Mouse (Mus musculus): Measurements from ENCODE around the gene Adcy4. TPM values are rescaled to one million over a fixed set of nuclear protein-coding genes. Genes with fewer than 3 reads are reported as not detected.

The Adcy4 gene
- 7.8 and 10.4 TPM in 2 replicates for polyA plus RNA-seq (2014; fragmentation: Nextera tagmentation; extraction: Ambion mirVana)

- Histone ChIP-seq H3K4me2 (replicated peaks; ENCODE audit: low read depth, low read length) (peak within 1 kb of the TSS; percentile 66), H3K36me3 (ENCODE audit: control insufficient read depth, insufficient read depth, low read length) (no peaks in the 10 kb centered on the region), H3K9me3 (ENCODE audit: control insufficient read depth, low read length) (no peaks in the 10 kb centered on the region), H3K4me3 (ENCODE audit: low read length) (peak within 1 kb of the TSS; percentile 44), H3K9ac (ENCODE audit: low read depth, low read length) (peak within 1 kb of the TSS; percentile 53), H3K4me1 (ENCODE audit: control insufficient read depth, insufficient read depth, low read length) (peaks cover 12% of the 10 kb centered on the region), H3K27me3 (ENCODE audit: control insufficient read depth, insufficient read depth, low read length) (peaks cover 7% of the 10 kb centered on the region; the same call in 1 of the 2 replicates), H3K27ac (ENCODE audit: low read depth, low read length) (peak within 1 kb of the TSS; percentile 76)
- WGBS, result 3% methylated on average over 13 of the region's 13 CpGs
- ATAC-seq (ENCODE audit: low FRiP score, low TSS enrichment), result 0 out of 2 replicates have a peak, but pooled peaks have one; percentile 16
Measured at GRCm38 (mm10) chr14:55783958-55784235, at the start of gene Adcy4. Gene Adcy4 (minus strand): TSS chr14:55784095.

- WGBS, result 85% methylated on average over 4 of the region's 4 CpGs
- Histone ChIP-seq H3K4me3 (ENCODE audit: low read length) (no peak overlapping the region), H3K27ac (ENCODE audit: low read depth, low read length) (no peak overlapping the region), H3K9ac (ENCODE audit: low read depth, low read length) (no peak overlapping the region), H3K4me1 (ENCODE audit: control insufficient read depth, insufficient read depth, low read length) (peaks cover 18% of the 10 kb centered on the region; the same call in 1 of the 2 replicates), H3K4me2 (replicated peaks; ENCODE audit: low read depth, low read length) (no peak overlapping the region), H3K27me3 (ENCODE audit: control insufficient read depth, insufficient read depth, low read length) (no peaks in the 10 kb centered on the region), H3K36me3 (ENCODE audit: control insufficient read depth, insufficient read depth, low read length) (peaks cover 37% of the 10 kb centered on the region), H3K9me3 (ENCODE audit: control insufficient read depth, low read length) (no peaks in the 10 kb centered on the region)
- ATAC-seq (ENCODE audit: low FRiP score, low TSS enrichment), result no peak
Measured at GRCm38 (mm10) chr14:55833126-55833525, 49.2 kb upstream of the Adcy4 start.

- peaks cover 32% of the 10 kb centered on the region for H3K4me1 ChIP-seq (ENCODE audit: control insufficient read depth, insufficient read depth, low read length)
- H3K27ac ChIP-seq (ENCODE audit: low read depth, low read length), result no peak overlapping the region
- no peak overlapping the region for H3K4me3 ChIP-seq (ENCODE audit: low read length)
- no peaks in the 10 kb centered on the region for H3K27me3 ChIP-seq (ENCODE audit: control insufficient read depth, insufficient read depth, low read length)
- no peaks in the 10 kb centered on the region for H3K9me3 ChIP-seq (ENCODE audit: control insufficient read depth, low read length)
- WGBS, result 80% methylated on average over 4 of the region's 4 CpGs
- H3K9ac ChIP-seq (ENCODE audit: low read depth, low read length), result no peak overlapping the region
- no peak overlapping the region for H3K4me2 ChIP-seq (replicated peaks; ENCODE audit: low read depth, low read length)
- peaks cover 37% of the 10 kb centered on the region for H3K36me3 ChIP-seq (ENCODE audit: control insufficient read depth, insufficient read depth, low read length)
- ATAC-seq (ENCODE audit: low FRiP score, low TSS enrichment), result no peak
Measured at GRCm38 (mm10) chr14:55830331-55830730, 46.4 kb upstream of the Adcy4 start.

- no peak for ATAC-seq (ENCODE audit: low FRiP score, low TSS enrichment)
- Histone ChIP-seq H3K4me1 (ENCODE audit: control insufficient read depth, insufficient read depth, low read length) (peaks cover 31% of the 10 kb centered on the region), H3K9ac (ENCODE audit: low read depth, low read length) (no peak overlapping the region), H3K4me2 (replicated peaks; ENCODE audit: low read depth, low read length) (no peak overlapping the region), H3K27me3 (ENCODE audit: control insufficient read depth, insufficient read depth, low read length) (no peaks in the 10 kb centered on the region), H3K27ac (ENCODE audit: low read depth, low read length) (no peak overlapping the region), H3K9me3 (ENCODE audit: control insufficient read depth, low read length) (no peaks in the 10 kb centered on the region), H3K36me3 (ENCODE audit: control insufficient read depth, insufficient read depth, low read length) (peaks cover 37% of the 10 kb centered on the region), H3K4me3 (ENCODE audit: low read length) (no peak overlapping the region)
- 90% methylated on average over 16 of the region's 16 CpGs for WGBS
Measured at GRCm38 (mm10) chr14:55829854-55830253, 46.0 kb upstream of the Adcy4 start.

GRCm38 (mm10) chr14:55828716-55829263 is 44.9 kb upstream of the Adcy4 start:
- Histone ChIP-seq H3K4me3 (ENCODE audit: low read length) (no peak overlapping the region), H3K9ac (ENCODE audit: low read depth, low read length) (no peak overlapping the region), H3K27me3 (ENCODE audit: control insufficient read depth, insufficient read depth, low read length) (no peaks in the 10 kb centered on the region), H3K4me1 (ENCODE audit: control insufficient read depth, insufficient read depth, low read length) (peaks cover 27% of the 10 kb centered on the region), H3K4me2 (replicated peaks; ENCODE audit: low read depth, low read length) (no peak overlapping the region), H3K27ac (ENCODE audit: low read depth, low read length) (peak overlapping the region; percentile 47; the same call in 1 of the 2 replicates), H3K36me3 (ENCODE audit: control insufficient read depth, insufficient read depth, low read length) (peaks cover 37% of the 10 kb centered on the region), H3K9me3 (ENCODE audit: control insufficient read depth, low read length) (no peaks in the 10 kb centered on the region)
- ATAC-seq (ENCODE audit: low FRiP score, low TSS enrichment), result no peak
- 18% methylated on average over 3 of the region's 3 CpGs for WGBS

GRCm38 (mm10) chr14:55826551-55827340 is 42.9 kb upstream of the Adcy4 start:
- Histone ChIP-seq H3K9me3 (ENCODE audit: control insufficient read depth, low read length) (no peaks in the 10 kb centered on the region), H3K27me3 (ENCODE audit: control insufficient read depth, insufficient read depth, low read length) (no peaks in the 10 kb centered on the region), H3K4me2 (replicated peaks; ENCODE audit: low read depth, low read length) (peak overlapping the region; percentile 81), H3K27ac (ENCODE audit: low read depth, low read length) (0 out of 2 replicates have a peak overlapping the region, but pooled peaks have one; percentile 9), H3K36me3 (ENCODE audit: control insufficient read depth, insufficient read depth, low read length) (peaks cover 29% of the 10 kb centered on the region), H3K4me1 (ENCODE audit: control insufficient read depth, insufficient read depth, low read length) (peaks cover 31% of the 10 kb centered on the region), H3K4me3 (ENCODE audit: low read length) (peak overlapping the region; percentile 83), H3K9ac (ENCODE audit: low read depth, low read length) (peak overlapping the region; percentile 80)
- ATAC-seq (ENCODE audit: low FRiP score, low TSS enrichment), result no peak
- WGBS, result 13% methylated on average over 39 of the region's 41 CpGs

GRCm38 (mm10) chr14:55826142-55826541 is 42.2 kb upstream of the Adcy4 start:
- Histone ChIP-seq H3K27ac (ENCODE audit: low read depth, low read length) (peak overlapping the region; percentile 97; the same call in 1 of the 2 replicates), H3K27me3 (ENCODE audit: control insufficient read depth, insufficient read depth, low read length) (no peaks in the 10 kb centered on the region), H3K4me2 (replicated peaks; ENCODE audit: low read depth, low read length) (peak overlapping the region; percentile 81), H3K4me1 (ENCODE audit: control insufficient read depth, insufficient read depth, low read length) (peaks cover 31% of the 10 kb centered on the region), H3K9ac (ENCODE audit: low read depth, low read length) (peak overlapping the region; percentile 80), H3K4me3 (ENCODE audit: low read length) (peak overlapping the region; percentile 83), H3K9me3 (ENCODE audit: control insufficient read depth, low read length) (no peaks in the 10 kb centered on the region), H3K36me3 (ENCODE audit: control insufficient read depth, insufficient read depth, low read length) (peaks cover 24% of the 10 kb centered on the region)
- ATAC-seq (ENCODE audit: low FRiP score, low TSS enrichment), result no peak
- WGBS, result 3% methylated on average over 15 of the region's 15 CpGs

GRCm38 (mm10) chr14:55825216-55826051 is 41.5 kb upstream of the Adcy4 start:
- H3K9ac ChIP-seq (ENCODE audit: low read depth, low read length), result peak overlapping the region; percentile 80
- no peak; the same call in 1 of the 2 replicates for ATAC-seq (ENCODE audit: low FRiP score, low TSS enrichment)
- H3K27me3 ChIP-seq (ENCODE audit: control insufficient read depth, insufficient read depth, low read length), result no peaks in the 10 kb centered on the region
- H3K4me1 ChIP-seq (ENCODE audit: control insufficient read depth, insufficient read depth, low read length), result peaks cover 31% of the 10 kb centered on the region
- H3K9me3 ChIP-seq (ENCODE audit: control insufficient read depth, low read length), result no peaks in the 10 kb centered on the region
- WGBS, result under 1% methylated on average over 26 of the region's 37 CpGs
- H3K27ac ChIP-seq (ENCODE audit: low read depth, low read length), result peak overlapping the region; percentile 97
- H3K4me3 ChIP-seq (ENCODE audit: low read length), result peak overlapping the region; percentile 83
- peaks cover 17% of the 10 kb centered on the region for H3K36me3 ChIP-seq (ENCODE audit: control insufficient read depth, insufficient read depth, low read length)
- peak overlapping the region; percentile 81 for H3K4me2 ChIP-seq (replicated peaks; ENCODE audit: low read depth, low read length)

Data from kidney, embryonic 14.5 days (tissue).